Mouse (Mus musculus) cortical plate, adult 2 months (tissue): ENCODE data around the gene Nipbl. TPM values are rescaled to one million over a fixed set of nuclear protein-coding genes. Genes with fewer than 3 reads are reported as not detected.
A peak's percentile ranks its signal among the peaks of the same experiment; 100 is the strongest.
"Not testable (repeated sequence)": the region's sequence is repeated elsewhere in the genome, so short reads cannot be mapped to it uniquely, and the experiment has no call there.

Experiments used
- H3K27ac ChIP-seq: fragments of 200-500 bp; 2 replicates; pipeline ENCODE4 v1.5.1; 2012; ENCODE audit warnings: low read length, control low read depth, inconsistent platforms; ENCODE audit not compliant: insufficient read depth
- H3K4me1 ChIP-seq: fragments of 200-500 bp; 2 replicates; pipeline ENCODE4 v1.6.1; 2011; ENCODE audit warnings: low read length; ENCODE audit not compliant: control insufficient read depth, insufficient read depth
- H3K4me3 ChIP-seq: fragments of 200-500 bp; 2 replicates; pipeline ENCODE4 v1.5.1; 2011; ENCODE audit warnings: mild to moderate bottlenecking, low read length, control low read depth; ENCODE audit not compliant: insufficient read depth
- CTCF ChIP-seq: fragments of 200-500 bp; IDR thresholded peaks from 2 replicates; pipeline ENCODE4 v1.5.1; 2011; ENCODE audit warnings: mild to moderate bottlenecking, control low read depth, low read length; ENCODE audit not compliant: insufficient read depth; ENCODE audit errors: extremely low read depth
- POLR2A ChIP-seq: fragments of 200-500 bp; IDR thresholded peaks from 2 replicates; pipeline ENCODE4 v1.6.1; 2011; ENCODE audit warnings: mild to moderate bottlenecking, low read length, control low read depth; ENCODE audit not compliant: insufficient read depth; ENCODE audit errors: extremely low read depth
- polyA plus RNA-seq: library from polyadenylated mRNA; depleted of rRNA; stranded (reverse); fragments of >200 nt; gene quantifications from 2 replicates; pipeline ENCODE4 v1.2.3, GENCODE M21; 2012; rRNA removed

Gene Nipbl
- 10.0 and 10.3 TPM in 2 replicates for polyA plus RNA-seq

DNA sequence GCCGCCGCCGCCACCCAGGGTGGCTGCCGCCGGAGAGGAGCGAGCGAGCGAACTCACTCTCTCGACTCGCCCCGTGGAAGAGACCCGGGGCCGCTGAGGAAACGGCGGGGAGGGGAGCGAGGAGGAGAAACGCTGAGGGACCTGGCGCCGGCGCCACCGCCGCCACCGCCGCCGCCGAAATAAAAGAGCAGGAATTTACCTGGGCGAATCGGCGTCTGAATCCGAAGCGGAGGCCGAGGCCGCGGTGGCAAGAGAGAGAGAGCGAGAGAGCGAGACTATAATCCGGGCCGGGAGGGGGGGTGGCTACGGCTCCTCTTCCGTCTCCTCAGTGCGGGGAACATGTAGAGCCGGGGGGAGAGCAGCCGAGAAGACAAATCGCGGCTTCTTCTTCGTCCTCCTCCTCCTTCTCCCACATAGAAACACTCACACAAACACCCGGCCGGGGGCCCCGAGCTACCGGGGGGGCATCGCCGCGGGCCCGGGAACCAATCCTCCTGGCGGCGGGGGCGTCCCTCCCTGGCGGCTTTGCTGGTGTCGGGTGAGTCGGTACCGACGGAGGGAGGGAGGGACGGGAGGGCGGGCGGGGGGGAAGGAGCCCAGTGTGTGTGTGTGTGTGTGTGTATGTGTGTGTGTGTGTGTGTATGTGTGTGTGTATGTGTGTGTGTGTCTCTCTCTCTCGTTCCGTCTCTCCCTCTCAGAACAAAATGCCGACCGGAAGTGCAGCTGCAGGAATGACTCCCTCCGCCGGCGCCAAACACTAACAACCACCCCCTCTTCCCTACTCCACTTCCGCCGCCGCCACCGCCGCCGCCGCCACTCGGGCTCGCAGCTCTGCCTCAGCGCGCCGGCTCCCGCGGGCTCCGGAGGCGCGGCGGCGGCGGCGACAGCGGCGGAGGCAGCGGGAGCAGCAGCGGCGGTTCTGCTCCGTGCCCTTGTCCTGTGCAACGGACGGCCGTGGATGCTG lies at the start of gene Nipbl:
Gene Nipbl, minus strand, starts transcription at position 538 of the 964 bp plus-strand sequence.
- TF ChIP-seq POLR2A = peak; percentile 54; the same call in 1 of the 2 replicates
- TF ChIP-seq CTCF = no peak
- H3K27ac ChIP-seq = peak within 1 kb of the TSS; percentile 99
- H3K4me1 ChIP-seq = peaks cover 2% of the 10 kb centered on the region; the same call in 1 of the 2 replicates
- H3K4me3 ChIP-seq = peak within 1 kb of the TSS; percentile 96

DNA sequence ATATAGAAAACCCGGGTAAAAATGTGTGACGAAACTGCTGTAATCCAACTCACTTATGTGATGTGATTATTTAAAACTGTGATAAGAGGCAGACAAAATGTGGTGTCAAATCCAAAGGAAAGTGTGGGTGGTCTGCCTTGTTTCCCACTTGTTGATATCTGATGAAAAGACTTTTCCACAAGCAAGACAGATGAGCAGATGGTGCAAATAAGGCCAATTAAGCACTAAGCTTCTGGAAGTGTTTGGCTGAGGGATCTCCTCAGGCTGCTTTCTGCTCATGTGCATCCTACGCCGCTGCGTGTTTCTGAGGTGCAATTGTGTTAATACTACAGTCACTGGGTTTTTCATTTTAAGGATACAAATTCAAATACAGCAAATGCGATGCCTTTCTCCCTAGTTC lies 41.0 kb upstream of the Nipbl start:
- H3K4me3 ChIP-seq = no peak overlapping the region
- TF ChIP-seq POLR2A = no peak
- TF ChIP-seq CTCF = no peak

DNA sequence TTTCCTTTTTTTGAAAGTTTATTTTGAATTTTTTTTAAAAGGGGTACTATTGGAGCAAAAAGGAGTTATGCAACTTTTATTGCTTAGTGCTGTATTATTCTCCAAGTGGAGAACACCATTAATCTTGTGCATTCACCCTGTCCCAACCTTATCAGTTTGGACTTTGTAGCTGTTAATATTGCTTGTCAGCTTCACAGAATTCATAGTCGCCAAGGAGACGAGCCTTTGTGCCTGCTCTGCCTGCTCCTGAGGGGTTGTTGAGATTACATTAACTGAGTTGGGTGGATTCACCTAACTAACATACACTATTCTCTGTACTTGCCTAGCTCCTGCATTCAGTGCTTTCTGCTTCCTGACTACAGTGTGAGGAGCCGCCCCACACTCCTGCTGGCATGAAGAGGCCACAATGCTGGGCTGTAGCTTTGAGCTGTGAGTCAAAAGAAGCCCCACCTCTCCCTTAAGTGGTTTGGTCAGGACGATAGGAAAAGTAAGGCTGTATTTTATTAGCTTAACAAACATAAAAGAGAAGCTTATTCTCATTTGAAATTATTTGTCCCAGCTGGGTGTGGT lies 24.8 kb upstream of the Nipbl start:
- no peak for TF ChIP-seq POLR2A
- TF ChIP-seq CTCF = no peak
- Histone ChIP-seq H3K27ac (no peak overlapping the region), H3K4me1 (no peaks in the 10 kb centered on the region), H3K4me3 (no peak overlapping the region)

More for the DNA sequence above, 41.0 kb upstream of the Nipbl start:
- Histone ChIP-seq H3K4me1 (no peaks in the 10 kb centered on the region), H3K27ac (no peak overlapping the region)

DNA sequence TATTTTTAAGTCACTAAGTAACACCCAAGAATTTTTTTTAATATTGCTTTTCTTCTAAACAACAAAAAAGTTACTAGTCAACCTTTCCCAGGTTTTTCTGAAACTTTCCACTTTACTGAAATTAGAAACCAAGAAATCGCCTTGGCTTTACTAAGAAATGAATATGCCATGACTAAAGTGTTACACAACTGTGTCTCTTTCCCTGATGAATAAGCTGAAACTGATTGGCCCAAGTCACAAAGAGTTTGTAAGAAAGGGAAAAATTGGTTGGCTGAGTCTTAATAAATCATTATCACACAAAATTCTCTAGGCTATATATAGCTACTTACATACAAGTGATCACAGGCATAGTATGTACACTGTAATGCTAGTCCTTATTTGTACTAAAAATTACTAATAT lies 19.3 kb upstream of the Nipbl start:
- TF ChIP-seq CTCF (no peak), POLR2A (no peak)
- no peak overlapping the region for H3K27ac ChIP-seq
- H3K4me1 ChIP-seq = no peaks in the 10 kb centered on the region
- H3K4me3 ChIP-seq = no peak overlapping the region

DNA sequence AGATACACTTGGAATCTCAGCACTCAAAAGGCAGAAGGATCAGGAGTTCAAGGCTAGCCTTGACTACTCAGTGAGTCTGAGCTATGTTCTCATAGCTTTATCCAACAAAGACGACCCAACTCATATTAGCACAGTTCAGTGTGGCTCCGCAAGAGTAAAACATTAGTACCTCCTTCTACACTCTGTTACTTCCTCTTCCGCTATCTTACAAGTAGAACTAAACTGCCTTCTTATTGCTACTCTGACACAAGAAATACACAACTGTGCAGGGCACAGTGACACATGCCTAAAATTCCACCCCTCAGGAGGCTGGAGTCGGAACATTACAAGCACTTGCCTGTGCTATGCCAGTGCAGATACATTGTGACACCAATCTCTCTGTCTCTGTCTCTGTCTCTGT lies 18.5 kb upstream of the Nipbl start:
- TF ChIP-seq POLR2A (no peak), CTCF (no peak)
- no peaks in the 10 kb centered on the region for H3K4me1 ChIP-seq
- H3K4me3 ChIP-seq = no peak overlapping the region
- no peak overlapping the region for H3K27ac ChIP-seq

DNA sequence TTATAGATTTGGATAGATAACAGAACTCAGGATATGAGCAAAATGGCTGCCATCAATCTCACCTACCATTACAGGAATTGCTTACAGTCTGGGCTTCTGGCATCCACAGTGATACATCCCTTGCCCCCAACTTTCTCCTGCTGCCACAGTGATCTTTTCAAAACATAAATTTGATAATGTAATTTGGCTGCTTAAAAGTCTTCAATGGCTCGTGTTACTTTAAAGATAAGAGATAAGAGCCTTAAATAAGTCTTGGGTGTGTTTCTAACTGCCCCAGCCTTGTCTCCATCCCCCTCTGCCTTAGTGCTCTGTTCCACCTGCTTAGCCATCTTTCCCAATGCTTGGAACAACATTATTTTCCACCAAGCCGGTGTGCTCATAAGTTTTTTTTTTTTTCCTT lies 16.6 kb upstream of the Nipbl start:
- H3K4me3 ChIP-seq = no peak overlapping the region
- no peak overlapping the region for H3K27ac ChIP-seq
- no peaks in the 10 kb centered on the region for H3K4me1 ChIP-seq
- TF ChIP-seq CTCF = no peak
- TF ChIP-seq POLR2A = no peak

DNA sequence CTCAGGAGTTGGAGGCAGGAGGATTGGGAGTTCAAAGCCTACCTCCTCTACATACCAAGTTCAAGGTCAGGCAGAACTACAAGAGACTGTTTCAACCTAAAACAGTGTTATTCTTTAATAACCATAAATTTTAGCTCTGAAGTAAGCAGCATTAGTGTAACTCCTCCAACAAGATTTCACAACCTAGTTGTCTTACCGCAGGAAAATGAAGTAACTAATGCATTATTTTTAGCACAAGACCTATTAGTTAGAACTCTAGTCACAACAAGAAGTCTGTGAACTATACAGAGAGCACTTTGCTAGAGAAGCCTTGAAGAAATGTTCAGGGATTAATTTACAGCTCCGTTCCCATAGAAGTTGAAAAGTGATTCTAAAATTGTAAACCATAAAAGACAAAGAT lies 15.7 kb upstream of the Nipbl start:
- TF ChIP-seq CTCF (no peak), POLR2A (no peak)

DNA sequence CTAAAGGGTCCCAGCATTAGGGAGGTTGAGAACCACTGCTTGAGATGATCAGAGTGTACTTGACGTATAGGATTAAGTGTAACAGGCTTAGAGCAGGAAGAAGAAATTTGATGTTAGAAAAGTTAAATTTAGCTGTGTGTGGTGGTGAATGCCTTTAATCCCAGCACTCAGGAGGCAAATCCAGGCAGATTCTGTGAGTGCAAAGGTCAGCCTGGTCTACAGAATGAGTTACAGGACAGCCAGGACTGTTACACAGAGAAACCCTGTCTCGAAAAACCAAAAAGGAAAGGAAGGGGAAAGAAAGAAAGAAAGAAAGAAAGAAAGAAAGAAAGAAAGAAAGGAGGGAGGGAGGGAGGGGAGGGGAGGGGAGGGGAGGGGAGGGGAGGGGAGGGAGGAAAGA lies 12.0 kb upstream of the Nipbl start:
- not testable (repeated sequence) for H3K4me1 ChIP-seq, H3K4me3 ChIP-seq

More for the DNA sequence above, 15.7 kb upstream of the Nipbl start:
- Histone ChIP-seq H3K27ac (no peak overlapping the region), H3K4me3 (no peak overlapping the region), H3K4me1 (no peaks in the 10 kb centered on the region)

DNA sequence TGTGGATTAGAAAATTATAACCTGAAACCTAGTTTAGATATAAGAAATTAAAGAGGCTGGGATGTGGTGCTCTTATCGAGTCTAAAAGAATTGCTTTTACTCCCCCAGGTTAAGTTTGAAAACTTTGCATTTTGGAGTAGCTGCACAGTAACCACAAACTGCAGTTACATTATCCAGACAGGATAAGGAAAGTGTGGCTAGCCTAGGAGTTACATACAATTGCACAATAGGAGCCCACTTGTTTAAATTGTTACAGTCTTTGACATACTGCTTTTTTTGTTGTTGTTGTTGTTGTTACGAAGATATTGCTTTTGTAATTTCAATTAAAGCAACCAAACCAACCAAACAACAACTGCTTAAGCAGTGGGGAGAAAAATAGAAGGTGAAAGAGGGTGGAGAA lies 11.2 kb upstream of the Nipbl start:
- Histone ChIP-seq H3K27ac (no peak overlapping the region), H3K4me1 (no peaks in the 10 kb centered on the region), H3K4me3 (no peak overlapping the region)
- TF ChIP-seq POLR2A = no peak
- no peak for TF ChIP-seq CTCF

More for the DNA sequence above, 12.0 kb upstream of the Nipbl start:
- not testable (repeated sequence) for H3K27ac ChIP-seq

DNA sequence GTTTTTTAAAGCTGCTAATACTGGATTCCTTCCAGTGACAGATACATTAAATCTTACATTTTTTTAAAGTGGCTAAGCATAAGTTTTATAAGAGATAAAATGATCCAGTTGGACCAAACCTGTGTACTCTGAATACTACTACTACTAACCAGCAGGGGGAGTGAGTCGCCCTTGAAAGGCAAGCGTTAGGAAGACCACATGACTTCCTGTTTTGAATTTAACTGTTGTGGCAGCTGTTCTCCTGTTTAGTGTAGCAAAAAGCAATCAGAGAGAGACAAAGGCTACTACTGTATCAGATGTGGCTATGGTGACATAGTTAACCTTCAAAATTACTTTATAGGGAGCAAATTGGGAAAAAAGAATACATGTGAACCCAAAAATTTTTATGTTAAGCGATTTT lies 6.8 kb upstream of the Nipbl start:
- TF ChIP-seq CTCF (peak; percentile 41; the same call in 1 of the 2 replicates), POLR2A (no peak)
- Histone ChIP-seq H3K4me1 (peaks cover 2% of the 10 kb centered on the region; the same call in 1 of the 2 replicates), H3K27ac (no peak overlapping the region), H3K4me3 (no peak overlapping the region)
